Mouse (Mus musculus): ENCODE results near the gene Hoxd10.

Gene Hoxd10

GRCm38 (mm10) chr2:74696442-74697335, 5.0 kb downstream of the Hoxd10 start:
- DNase-seq = no peak

- DNase-seq = no peak
Measured at GRCm38 (mm10) chr2:74697567-74698121, 5.9 kb downstream of the Hoxd10 start, which contains the start of gene Hoxd9. Gene Hoxd9, plus strand, starts transcription at chr2:74697727.

GRCm38 (mm10) chr2:74698201-74699052, 6.7 kb downstream of the Hoxd10 start:
- DNase-seq = no peak

- DNase-seq = no peak
Measured at GRCm38 (mm10) chr2:74699053-74699430, 7.3 kb downstream of the Hoxd10 start.

GRCm38 (mm10) chr2:74699664-74700545, 8.2 kb downstream of the Hoxd10 start:
- DNase-seq = no peak

- DNase-seq = no peak
Measured at GRCm38 (mm10) chr2:74700546-74701112, 8.9 kb downstream of the Hoxd10 start.

GRCm38 (mm10) chr2:74701949-74702819, 10.5 kb downstream of the Hoxd10 start:
- DNase-seq = peak; percentile 81

- DNase-seq = no peak
Measured at GRCm38 (mm10) chr2:74702820-74703219, 11.1 kb downstream of the Hoxd10 start.

GRCm38 (mm10) chr2:74703317-74703716, 11.6 kb downstream of the Hoxd10 start:
- DNase-seq = no peak

- no peak for DNase-seq
Measured at GRCm38 (mm10) chr2:74703720-74704392, 12.1 kb downstream of the Hoxd10 start.

- DNase-seq = peak; percentile 35
Measured at GRCm38 (mm10) chr2:74704393-74704998, 12.8 kb downstream of the Hoxd10 start, which contains the start of gene Hoxd8. Gene Hoxd8, plus strand, starts transcription at chr2:74704615.

- no peak for DNase-seq
Measured at GRCm38 (mm10) chr2:74704999-74705466, 13.3 kb downstream of the Hoxd10 start.

- DNase-seq = no peak
Measured at GRCm38 (mm10) chr2:74705467-74706089, 13.9 kb downstream of the Hoxd10 start.

- no peak for DNase-seq
Measured at GRCm38 (mm10) chr2:74706393-74706960, 14.8 kb downstream of the Hoxd10 start.

GRCm38 (mm10) chr2:74707599-74707998, 15.9 kb downstream of the Hoxd10 start:
- DNase-seq = no peak

GRCm38 (mm10) chr2:74708676-74709075, 17.0 kb downstream of the Hoxd10 start:
- no peak for DNase-seq

- DNase-seq = no peak
Measured at GRCm38 (mm10) chr2:74709465-74710419, 18.0 kb downstream of the Hoxd10 start.

All from lung, postnatal 10 days (tissue).